Mouse (Mus musculus) liver, postnatal 0 days (tissue): ENCODE results near the gene Chd6.

ENCODE experiments used
- CTCF ChIP-seq: sonication (generic); IDR thresholded peaks from 2 replicates; pipeline ENCODE4 v1.5.1; 2016; ENCODE audit warnings: antibody characterized with exemption, low read depth
- EP300 ChIP-seq: IDR thresholded peaks from 2 replicates; pipeline ENCODE4 v1.6.1; 2016; ENCODE audit warnings: antibody characterized with exemption, low read depth, mild to moderate bottlenecking

- TF ChIP-seq CTCF (no peak), EP300 (no peak)
Measured at GRCm38 (mm10) chr2:160972103-160972792, 136.6 kb downstream of the Chd6 start.
